Mouse (Mus musculus): Measurements from ENCODE around the gene Wnt6.

Gene Wnt6

DNA sequence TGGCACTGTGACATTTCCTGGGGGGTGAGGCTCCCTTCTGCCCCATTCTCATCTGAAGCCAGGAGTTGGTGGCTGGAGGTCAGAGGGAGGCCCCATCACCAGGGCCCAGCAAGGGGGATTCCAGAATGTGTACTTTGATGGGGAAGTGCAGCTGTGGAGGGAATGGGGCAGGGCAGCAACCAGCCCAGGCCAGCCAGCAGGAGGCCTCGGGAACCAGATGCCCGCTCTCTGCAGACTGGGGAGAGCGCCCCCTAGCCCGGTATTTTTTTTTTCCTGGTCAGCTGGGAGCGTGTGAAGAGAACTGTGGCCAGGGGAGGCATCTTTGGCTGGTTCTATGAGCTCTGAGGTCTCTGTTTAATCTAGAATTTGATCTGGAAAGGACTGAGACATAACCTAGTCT lies 4.1 kb downstream of the Wnt6 start:
- DNase-seq (ENCODE audit: low spot score in 2 of 2), result no peak

DNA sequence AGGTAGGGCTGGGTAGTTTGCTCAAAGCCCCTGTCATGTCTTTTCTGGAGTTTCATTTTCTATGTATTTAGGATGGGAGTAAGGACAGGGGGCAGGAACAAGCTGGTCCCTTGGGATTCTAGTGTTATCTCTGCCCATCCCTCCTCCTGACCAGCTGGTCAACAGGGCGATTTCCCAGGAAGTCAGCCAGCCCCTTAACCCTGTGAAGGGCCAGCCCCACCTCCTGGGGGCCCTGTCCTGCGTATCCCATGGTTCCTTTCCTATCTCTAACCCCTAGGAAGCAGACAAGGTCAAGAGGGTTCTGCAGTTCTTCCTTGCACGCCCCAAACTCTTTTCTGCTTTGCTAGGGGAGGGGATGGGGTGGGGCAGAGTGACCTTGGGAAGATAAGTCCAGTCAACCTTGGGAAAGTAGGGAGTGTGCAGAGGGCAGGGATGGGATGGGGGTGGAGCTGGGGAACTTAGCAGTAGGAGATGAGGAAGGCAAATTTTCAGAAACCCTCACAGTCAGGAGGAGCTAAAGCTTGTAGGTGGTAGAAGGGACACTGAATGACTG lies 7.3 kb downstream of the Wnt6 start:
- no peak for DNase-seq (ENCODE audit: low spot score in 2 of 2)

DNA sequence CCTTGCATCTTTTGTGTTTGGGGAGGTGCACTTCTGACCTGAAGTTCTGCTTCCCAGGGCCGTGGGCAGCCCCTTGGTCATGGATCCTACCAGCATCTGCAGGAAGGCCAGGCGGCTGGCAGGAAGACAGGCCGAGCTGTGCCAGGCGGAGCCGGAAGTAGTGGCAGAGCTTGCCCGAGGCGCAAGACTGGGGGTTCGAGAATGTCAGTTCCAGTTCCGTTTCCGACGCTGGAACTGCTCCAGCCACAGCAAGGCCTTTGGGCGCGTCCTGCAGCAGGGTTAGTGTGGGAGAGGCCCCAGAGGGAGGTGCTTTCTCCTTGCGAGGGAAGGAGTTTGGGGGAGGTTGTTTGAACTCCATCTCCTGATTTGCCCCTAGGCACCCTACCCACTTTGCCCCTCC lies 10.4 kb downstream of the Wnt6 start:
- no peak for DNase-seq (ENCODE audit: low spot score in 2 of 2)

DNA sequence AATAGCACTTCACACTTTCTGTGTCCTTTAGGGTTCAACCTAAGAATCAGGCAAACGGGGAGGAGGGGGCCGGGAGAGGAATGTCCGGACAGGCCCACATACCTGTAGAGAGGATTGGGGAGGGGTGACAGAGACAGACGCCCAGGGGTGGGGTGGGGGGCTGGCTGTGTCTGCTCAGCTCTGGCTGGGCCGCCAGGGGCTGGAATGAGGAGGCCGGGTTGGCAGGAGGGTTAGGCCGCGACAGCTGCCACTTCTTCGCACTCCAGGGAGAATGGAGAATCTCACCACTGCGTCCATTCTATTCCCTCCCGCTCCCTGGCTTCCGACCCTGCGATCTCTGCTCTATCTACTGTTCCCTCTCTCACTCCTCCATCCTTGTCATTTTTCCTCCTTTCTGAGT lies 11.9 kb downstream of the Wnt6 start:
- no peak for DNase-seq (ENCODE audit: low spot score in 2 of 2)

DNA sequence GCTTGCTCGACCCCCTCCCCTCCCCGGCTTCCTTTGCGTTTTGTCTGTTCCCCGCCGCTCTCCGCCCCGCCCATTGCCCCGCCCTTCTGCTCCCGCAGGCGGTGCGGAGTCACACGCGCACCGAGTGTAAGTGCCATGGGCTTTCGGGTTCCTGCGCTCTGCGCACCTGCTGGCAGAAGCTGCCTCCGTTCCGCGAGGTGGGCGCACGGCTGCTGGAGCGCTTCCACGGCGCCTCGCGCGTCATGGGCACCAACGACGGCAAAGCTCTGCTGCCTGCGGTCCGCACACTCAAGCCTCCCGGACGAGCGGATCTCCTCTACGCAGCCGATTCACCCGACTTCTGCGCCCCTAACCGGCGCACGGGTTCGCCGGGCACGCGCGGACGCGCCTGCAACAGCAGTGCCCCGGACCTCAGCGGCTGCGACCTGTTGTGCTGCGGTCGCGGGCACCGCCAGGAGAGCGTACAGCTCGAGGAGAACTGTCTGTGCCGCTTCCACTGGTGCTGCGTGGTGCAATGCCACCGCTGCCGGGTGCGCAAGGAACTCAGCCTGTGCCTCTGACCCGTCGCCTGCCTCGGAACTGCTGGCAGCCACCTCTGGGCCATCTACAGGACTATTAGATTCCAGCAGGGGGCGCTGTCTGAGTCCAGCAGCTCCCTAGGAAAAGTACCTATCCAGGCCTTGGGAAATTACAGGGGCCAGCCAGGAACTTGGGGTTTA lies 12.5 kb downstream of the Wnt6 start:
- DNase-seq (ENCODE audit: low spot score in 2 of 2), result peak in 1 of 2 experiments; percentile 50

DNA sequence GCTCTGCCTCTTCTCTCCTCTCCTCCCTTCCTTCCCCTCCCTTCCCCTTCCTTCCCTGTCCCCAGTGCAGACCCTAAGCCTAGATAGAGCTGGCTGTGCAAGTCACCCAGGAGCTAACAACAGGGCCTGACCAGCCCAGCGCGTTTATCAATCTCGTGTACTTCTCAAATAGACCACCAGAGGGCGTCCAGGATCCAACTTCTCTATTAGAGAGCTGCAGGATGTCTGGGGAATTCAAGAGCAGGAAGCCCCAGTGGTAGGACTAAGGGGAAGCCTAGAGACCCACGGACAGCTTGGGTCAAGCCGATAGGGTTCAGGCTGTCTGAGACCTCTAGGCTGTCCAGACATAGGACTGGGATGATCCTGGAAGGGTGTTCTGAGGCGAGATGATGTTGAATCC lies 16.2 kb downstream of the Wnt6 start:
- DNase-seq (ENCODE audit: low spot score in 2 of 2), result peak in 1 of 2 experiments; percentile 93

DNA sequence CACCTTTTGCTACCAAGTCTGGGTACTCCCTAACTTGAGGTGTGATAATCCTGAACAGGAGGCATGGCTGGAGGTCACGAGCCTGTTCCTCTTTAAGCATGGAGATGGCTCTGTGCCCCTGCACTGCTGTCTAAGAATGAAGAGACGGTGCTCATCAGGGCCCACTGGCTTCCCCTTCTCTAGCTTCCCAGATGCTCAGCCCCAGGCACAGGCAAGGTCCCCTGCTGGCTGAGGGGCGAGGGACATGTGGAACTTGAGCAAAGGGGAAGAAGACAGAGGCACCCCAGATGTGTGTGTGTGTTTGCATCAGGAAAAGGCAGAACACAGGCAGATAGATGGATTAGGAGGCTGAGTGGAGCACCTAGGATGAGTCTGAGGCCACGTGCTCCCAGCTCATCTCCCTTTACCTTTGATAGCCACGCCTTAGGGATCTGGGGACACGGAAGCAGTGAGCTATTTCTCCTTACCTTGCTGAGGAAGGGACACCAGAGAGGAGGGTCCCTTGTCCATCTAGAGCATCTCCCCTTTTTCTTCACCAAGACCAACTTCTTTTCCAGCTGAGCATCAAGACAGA lies 17.0 kb downstream of the Wnt6 start:
- DNase-seq (ENCODE audit: low spot score in 2 of 2), result no peak

DNA sequence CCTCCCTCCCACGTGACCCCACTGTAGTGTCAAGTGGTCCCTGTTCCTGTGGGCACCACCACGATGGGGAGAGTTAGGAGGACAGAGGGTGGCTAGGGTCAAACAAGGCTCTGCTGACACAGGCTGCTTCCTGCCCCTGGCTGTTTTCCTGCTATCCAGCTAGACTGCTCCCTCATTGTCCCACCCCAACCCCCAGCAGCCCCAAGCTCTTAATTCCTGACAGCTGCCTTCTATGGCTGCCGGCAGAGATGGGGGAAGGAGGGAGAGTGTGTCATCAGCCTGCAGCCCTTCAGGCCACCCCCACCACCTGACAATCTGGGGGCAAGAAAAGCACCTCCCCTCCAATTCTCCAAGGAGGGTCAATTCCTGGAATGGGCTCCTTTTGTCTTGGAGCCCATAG lies 18.4 kb downstream of the Wnt6 start:
- DNase-seq (ENCODE audit: low spot score in 2 of 2), result no peak

DNA sequence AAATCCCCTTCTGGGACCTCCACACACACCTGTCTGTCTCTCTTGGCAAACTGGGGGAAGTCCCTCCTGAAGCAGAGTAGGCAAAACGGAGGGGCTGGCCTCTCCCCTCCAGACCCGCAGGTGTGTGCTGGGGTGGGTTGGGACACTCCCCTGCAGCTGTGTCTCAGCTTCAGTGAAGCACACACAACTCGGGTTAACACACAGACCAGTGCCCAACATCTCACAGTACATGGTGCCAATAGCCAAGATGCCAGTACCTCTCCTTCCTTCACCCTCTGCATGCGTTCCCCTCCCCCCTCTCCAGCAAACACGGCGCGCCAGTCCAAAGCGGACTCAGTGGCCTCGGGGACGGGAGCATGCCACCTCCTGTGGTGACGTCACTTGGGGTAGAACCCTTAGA lies 19.6 kb downstream of the Wnt6 start, which contains the start of gene Wnt10a:
Gene Wnt10a, plus strand, starts transcription at position 268 of the 400 bp plus-strand sequence.
- DNase-seq (ENCODE audit: low spot score in 2 of 2), result no peak

DNA sequence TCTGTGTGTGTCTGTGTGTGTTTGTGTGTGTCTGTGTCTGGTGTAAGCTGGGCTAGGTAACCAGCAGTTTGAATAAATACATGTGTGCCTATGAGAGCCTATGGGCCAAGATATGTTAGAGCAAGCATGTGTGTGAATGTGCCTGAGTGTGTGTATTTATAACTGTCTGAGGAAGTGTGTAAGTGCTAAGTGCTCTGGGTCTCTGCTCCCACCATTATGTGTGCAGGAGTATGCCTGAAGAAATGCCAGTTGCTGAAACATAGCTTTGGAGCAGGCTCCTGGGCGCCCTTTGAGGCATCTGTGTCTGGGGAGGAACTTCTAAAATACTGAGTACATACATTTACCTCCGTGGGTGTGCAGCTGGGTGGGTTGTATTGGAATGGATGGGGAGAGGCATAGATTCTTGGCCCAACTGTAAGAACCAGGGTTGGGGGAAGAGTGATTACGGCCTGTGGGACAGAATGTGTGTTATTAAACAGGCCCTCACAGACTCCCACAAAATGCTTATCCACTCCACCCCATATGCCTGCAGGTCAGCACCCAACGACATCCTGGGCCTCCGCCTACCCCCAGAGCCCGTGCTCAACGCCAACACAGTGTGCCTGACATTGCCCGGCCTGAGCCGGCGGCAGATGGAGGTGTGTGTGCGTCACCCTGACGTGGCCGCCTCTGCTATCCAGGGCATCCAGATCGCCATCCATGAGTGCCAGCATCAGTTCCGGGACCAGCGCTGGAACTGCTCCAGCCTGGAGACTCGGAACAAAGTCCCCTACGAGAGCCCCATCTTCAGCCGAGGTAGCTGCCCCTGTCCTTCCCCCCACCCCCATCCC lies 21.4 kb downstream of the Wnt6 start:
- DNase-seq (ENCODE audit: low spot score in 2 of 2), result no peak

DNA sequence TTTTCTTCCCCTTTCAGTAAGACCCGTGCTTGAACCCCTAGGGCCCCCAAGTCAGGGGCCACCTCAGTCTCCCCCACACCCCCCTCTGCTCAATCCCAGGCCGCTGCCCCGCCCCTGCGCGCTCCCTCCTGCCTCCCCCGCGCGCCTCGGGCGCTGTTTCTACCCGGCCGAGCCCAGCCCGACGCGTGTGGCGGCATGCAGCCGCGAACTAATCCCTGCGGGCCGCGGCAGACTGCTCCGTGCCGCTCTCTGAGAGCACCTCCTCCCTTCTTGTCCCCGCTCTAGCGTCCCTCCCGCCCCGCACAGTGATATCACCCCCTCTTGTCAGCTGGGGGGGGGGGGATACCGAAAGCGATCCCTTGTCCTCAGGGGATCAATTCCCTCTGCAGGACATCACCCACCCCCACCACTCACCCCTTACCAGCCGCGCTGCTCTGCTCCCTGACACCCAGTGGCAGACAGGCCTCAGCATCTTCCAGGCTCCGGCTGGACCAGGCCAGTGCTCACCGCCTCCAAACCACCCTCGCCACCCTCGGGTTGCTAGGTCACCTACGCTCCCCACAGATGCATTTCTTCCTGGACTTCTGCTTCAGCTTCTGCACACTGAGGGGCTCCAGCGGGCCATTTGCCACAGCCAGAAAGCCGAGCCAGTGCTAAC lies 22.9 kb downstream of the Wnt6 start:
- no peak for DNase-seq (ENCODE audit: low spot score in 2 of 2)

DNA sequence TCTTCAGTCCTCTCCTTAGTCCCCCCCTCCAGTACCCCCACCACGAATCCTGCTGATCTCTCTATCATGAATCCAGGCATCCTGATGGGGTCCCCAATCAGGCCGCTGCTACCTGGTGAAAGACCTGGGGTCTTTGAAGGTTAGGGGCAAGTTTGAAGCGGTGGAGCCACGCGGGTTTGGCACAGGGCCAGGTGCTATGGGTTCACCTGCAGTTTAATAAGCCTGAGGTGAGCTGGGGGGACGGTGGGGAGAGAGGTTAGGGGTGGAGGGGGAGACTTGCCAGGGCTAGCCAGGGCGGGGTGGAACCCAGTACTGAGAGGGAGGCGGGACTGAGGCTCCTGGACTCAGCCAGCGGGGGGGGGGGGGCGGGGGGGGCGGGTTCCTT lies 23.4 kb downstream of the Wnt6 start:
- DNase-seq (ENCODE audit: low spot score in 2 of 2), result no peak

DNA sequence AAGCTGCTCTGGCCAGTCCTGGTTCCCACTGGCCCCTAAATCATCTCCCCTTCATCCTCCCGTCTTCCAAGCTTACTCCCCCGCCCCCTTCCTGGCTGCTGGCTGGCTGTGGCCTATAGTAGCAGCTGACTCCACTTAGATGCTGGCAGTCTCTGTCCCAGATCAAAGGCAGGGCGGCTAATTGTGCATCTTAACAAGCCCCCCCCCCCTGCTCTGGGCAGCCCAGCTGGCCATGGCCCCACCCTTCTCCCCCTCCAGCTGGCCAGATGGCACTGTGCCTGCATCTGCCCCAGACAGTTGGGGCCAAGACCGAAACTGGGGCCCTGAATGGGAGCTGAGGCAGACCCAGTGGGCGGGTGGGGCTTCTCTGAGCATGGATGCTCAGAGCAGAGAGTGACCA lies 25.8 kb downstream of the Wnt6 start:
- no peak for DNase-seq (ENCODE audit: low spot score in 2 of 2)

DNA sequence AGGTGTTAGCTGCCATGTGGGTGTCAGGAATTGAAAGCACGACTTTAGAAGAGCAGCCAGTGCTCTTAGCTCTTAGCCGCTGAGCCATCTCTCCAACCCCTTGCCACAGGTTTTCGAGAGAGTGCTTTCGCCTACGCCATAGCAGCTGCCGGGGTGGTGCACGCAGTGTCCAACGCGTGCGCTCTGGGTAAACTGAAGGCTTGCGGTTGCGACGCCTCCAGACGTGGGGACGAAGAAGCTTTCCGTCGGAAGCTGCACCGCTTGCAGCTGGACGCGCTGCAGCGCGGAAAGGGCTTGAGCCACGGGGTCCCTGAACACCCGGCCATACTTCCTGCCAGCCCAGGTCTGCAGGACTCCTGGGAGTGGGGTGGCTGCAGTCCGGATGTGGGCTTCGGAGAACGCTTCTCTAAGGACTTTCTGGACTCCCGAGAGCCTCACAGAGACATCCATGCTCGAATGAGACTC lies 28.8 kb downstream of the Wnt6 start:
- peak in 1 of 2 experiments; percentile 67 for DNase-seq (ENCODE audit: low spot score in 2 of 2)

DNA sequence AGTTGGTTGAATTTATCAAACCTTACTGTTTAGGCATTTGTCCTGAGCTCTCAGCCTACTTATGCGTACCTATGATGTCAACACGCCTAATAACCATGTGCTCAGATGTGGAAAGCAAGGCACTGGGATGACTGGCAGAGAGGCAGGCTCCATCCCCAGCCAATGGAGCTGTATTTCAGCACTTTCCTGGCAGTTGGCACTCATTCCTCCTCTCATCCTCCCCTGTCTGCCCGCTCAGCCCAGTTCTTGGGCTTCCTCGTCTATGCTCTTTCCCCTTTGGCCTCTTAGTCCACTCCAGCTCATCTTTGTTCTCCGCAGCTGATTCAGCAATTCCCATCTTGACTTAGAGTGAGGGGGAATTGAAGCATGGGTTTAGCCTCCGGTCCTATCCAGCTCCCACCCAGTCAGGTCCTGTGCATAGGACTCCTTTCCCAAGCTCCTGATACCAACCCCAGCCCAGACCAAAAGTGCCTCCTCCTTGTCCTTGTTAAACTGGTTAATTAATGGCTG lies 30.0 kb downstream of the Wnt6 start:
- DNase-seq (ENCODE audit: low spot score in 2 of 2), result no peak

DNA sequence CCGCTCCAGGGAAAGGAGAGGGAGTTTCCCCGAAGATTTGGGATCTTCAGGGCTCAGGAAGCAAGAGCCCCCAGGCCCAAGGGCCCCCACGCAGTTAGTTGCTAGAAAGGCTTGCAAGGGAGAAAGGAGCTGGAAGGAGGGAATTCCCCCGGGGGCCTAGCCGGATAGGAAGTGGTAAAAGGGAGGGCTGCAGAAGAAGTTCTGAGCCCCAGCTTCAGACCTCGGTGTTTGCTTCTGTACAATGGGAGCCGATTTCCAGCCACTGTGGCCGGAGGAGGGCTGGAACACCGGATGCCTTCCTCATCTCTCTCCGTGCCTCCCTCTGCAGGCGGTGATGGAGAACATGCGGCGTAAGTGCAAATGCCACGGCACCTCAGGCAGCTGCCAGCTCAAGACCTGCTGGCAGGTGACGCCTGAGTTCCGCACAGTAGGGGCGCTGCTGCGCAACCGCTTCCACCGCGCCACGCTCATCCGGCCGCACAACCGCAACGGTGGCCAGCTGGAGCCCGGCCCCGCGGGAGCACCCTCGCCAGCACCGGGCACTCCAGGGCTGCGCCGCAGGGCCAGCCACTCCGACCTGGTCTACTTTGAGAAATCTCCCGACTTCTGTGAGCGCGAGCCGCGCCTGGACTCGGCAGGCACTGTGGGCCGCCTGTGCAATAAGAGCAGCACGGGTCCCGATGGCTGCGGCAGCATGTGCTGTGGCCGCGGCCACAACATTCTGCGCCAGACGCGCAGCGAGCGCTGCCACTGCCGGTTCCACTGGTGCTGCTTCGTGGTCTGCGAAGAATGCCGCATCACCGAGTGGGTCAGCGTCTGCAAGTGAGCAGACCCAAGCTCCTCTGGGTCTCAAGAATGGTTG lies 31.3 kb downstream of the Wnt6 start:
- peak in 1 of 2 experiments; percentile 69 for DNase-seq (ENCODE audit: low spot score in 2 of 2)

DNA sequence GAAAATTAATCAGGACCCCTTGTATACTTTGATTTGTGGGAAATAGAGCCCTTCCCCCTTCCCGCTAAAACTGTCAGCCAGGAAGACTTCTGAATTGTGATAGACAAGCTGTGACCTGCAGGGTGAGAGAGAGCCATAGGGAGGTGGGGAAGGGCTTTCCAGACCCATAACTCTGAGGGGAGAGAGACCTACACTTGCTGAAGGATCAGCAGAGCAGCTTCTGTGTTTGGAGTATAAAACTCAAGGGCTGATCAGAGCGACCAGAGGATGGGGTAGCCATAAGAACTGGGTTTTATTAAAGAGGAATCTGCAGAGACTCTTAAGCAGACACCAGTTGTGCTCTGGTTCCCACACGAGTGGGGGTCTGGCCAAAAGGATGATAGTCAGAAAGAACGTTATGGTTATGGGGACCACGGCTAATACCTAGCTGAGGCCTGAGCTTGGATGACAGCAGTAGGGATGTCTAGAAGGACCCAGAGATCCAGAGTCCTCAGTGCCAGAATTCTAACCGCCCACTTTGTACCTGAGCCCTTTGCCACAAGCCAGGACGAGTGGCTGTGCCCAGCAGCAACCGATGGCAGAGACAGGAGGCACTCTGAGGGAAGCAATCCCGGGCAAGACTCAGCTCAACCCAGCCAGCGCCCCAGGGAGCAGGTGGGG lies 32.6 kb downstream of the Wnt6 start:
- no peak for DNase-seq (ENCODE audit: low spot score in 2 of 2)

DNA sequence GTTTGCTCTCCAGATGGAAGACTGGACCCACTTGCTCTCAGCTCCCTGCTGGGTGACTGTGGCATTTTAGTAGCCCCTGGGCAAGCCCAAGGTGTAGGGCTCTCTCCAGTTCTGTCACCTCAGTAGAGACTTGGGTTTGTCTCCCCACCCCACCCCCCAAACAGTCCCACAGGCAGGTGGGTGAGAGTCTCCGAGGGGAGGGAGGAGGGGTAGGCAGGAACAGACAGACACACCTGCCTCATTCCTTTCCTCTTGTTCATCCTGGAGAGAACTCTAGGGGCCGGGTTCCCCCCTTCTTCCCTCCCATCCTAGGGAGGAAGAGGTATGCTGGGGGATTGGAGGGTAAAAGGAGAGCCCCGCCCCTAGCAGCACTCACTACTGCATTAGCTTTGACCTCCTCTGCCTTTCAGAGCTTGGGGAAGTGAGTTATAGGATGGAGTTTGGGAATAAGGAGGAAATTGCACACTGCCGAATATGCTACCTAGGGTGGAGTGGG lies 33.7 kb downstream of the Wnt6 start:
- DNase-seq (ENCODE audit: low spot score in 2 of 2), result no peak

DNA sequence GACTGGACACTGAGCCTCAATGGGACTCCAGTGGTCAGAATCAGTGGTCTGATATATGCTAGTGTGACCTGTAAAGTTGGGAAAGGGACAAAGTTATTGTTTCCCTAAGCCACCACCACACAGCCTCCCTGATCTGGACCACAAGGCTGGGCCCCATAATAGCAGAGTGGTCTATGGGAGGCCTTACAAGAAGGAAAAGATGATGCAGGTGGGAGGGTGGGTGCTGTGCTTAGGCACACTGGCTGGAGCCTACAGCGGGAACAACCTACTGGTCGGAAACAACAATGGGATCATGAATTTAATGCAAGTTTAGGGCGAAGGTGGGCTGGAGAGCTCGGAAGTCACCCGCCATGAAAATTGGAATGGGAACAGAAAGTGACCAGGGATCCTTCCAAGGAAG lies 34.2 kb downstream of the Wnt6 start:
- DNase-seq (ENCODE audit: low spot score in 2 of 2), result no peak
